Mouse (Mus musculus): Measurements from ENCODE around the gene Fbxo34.
"Not testable (repeated sequence)": the region's sequence is repeated elsewhere in the genome, so short reads cannot be mapped to it uniquely, and the experiment has no call there.

The Fbxo34 gene

GRCm38 (mm10) chr14:47563106-47563505 is 112.9 kb downstream of the Fbxo34 start:
- DNase-seq: no peak

- peak; percentile 95 to 96 for DNase-seq
Observed at GRCm38 (mm10) chr14:47567962-47568652, 117.9 kb downstream of the Fbxo34 start.

GRCm38 (mm10) chr14:47570549-47570948 is 120.3 kb downstream of the Fbxo34 start, which contains the start of gene Atg14:
Gene Atg14, minus strand, starts transcription at chr14:47570649.
- DNase-seq: not testable (repeated sequence)

GRCm38 (mm10) chr14:47572707-47573106 is 122.5 kb downstream of the Fbxo34 start:
- DNase-seq: no peak

- no peak for DNase-seq
Observed at GRCm38 (mm10) chr14:47574721-47575120, 124.5 kb downstream of the Fbxo34 start.

- no peak for DNase-seq
Observed at GRCm38 (mm10) chr14:47576687-47577086, 126.5 kb downstream of the Fbxo34 start.

DNA sequence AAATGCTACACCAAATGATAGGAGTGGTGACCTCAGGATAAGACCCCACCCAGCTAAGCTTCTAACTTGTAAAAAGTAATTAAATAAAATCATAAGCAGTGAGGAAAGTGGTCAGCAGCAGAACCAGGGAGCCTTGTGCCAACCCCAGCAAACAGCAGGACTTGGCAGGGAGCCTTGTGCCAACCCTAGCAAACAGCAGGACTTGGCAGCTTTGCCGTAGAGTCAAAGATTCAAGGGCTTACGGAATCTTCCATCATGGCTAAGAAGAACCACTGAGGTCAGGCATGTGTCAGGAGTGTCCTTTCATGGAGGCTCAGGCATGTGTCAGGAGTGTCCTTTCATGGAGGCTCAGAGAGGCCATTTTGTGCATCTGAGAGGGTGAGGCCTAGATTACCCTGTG is 127.9 kb downstream of the Fbxo34 start:
- DNase-seq: peak; percentile 38 to 47

DNA sequence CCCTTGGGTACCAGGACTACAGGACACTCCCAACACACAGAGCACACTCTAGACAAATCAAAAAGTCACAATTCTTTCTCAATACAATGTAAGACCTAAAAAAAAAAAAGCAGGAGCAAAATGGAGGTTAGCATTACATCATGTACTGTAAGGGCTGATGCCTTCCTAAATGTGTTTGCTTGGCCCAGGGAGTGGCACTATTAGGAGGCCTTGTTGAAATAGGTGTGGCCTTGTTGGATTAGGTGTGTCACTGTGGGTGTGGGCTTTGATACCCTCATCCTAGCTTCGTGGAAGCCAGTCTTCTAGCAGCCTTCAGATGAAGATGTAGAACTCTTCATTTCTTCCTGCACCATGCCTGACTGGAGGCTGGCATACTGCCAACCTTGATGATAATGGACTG is 131.1 kb downstream of the Fbxo34 start:
- no peak for DNase-seq
